Mouse (Mus musculus): ENCODE results near the gene Snx27. TPM values are rescaled to one million over a fixed set of nuclear protein-coding genes. Genes with fewer than 3 reads are reported as not detected.

The Snx27 gene
- polyA plus RNA-seq, 1 experiment: 17.4 TPM

GRCm38 (mm10) chr3:94621740-94622507, 39.4 kb upstream of the Snx27 start:
- TF ChIP-seq USF1 (IDR thresholded peaks at IDR 0.05; ENCODE audit: low read depth) (no peak), MYOG (IDR thresholded peaks at IDR 0.05; ENCODE audit: control insufficient read depth in 1 of 3, insufficient read depth in 1 of 3, insufficient read length in 2 of 3, low read depth in 2 of 3) (no peak), CEBPB (IDR thresholded peaks at IDR 0.05; ENCODE audit: insufficient read depth, poor library complexity, severe bottlenecking) (no peak), MAX (IDR thresholded peaks at IDR 0.05; ENCODE audit: low read depth) (no peak), POLR2AphosphoS2 (IDR thresholded peaks at IDR 0.05; ENCODE audit: insufficient read length, low read depth) (no peak), TCF3 (IDR thresholded peaks at IDR 0.05; ENCODE audit: insufficient read length, low read depth) (no peak), MYOD1 (IDR thresholded peaks at IDR 0.05; ENCODE audit: control insufficient read depth in 1 of 3, insufficient read length in 2 of 3, low read depth in 2 of 3) (no peak), TCF12 (IDR thresholded peaks at IDR 0.05; ENCODE audit: insufficient read depth, poor library complexity, severe bottlenecking) (no peak), POLR2A (IDR thresholded peaks at IDR 0.05; ENCODE audit: insufficient read length, low read depth) (no peak), E2F4 (IDR thresholded peaks at IDR 0.05; ENCODE audit: insufficient read depth) (no peak), REST (IDR thresholded peaks at IDR 0.05; ENCODE audit: insufficient read depth, insufficient read length) (no peak), SRF (IDR thresholded peaks at IDR 0.05; ENCODE audit: control insufficient read depth, insufficient read length, low read depth) (no peak)
- peak overlapping the region; percentile 8 for H3K4me2 ChIP-seq (ENCODE audit: low read depth)
- no peak overlapping the region for H3ac ChIP-seq (ENCODE audit: control insufficient read depth, insufficient read length)
- H3K79me2 ChIP-seq (ENCODE audit: control insufficient read depth, insufficient read depth): no peaks in the 10 kb centered on the region
- H3K4me3 ChIP-seq: no peak overlapping the region
- H3K36me3 ChIP-seq (ENCODE audit: control insufficient read depth, insufficient read depth): no peaks in the 10 kb centered on the region
- H3K27me3 ChIP-seq (ENCODE audit: control insufficient read depth, insufficient read depth, insufficient read length): no peaks in the 10 kb centered on the region

- Histone ChIP-seq H3K4me2 (ENCODE audit: low read depth) (no peak overlapping the region), H3ac (ENCODE audit: control insufficient read depth, insufficient read length) (no peak overlapping the region), H3K79me2 (ENCODE audit: control insufficient read depth, insufficient read depth) (no peaks in the 10 kb centered on the region), H3K27me3 (ENCODE audit: control insufficient read depth, insufficient read depth, insufficient read length) (no peaks in the 10 kb centered on the region), H3K36me3 (ENCODE audit: control insufficient read depth, insufficient read depth) (no peaks in the 10 kb centered on the region), H3K4me3 (no peak overlapping the region)
- TF ChIP-seq MYOG (IDR thresholded peaks at IDR 0.05; ENCODE audit: control insufficient read depth in 1 of 3, insufficient read depth in 1 of 3, insufficient read length in 2 of 3, low read depth in 2 of 3) (no peak), CEBPB (IDR thresholded peaks at IDR 0.05; ENCODE audit: insufficient read depth, poor library complexity, severe bottlenecking) (no peak), USF1 (IDR thresholded peaks at IDR 0.05; ENCODE audit: low read depth) (no peak), POLR2A (IDR thresholded peaks at IDR 0.05; ENCODE audit: insufficient read length, low read depth) (no peak), TCF3 (IDR thresholded peaks at IDR 0.05; ENCODE audit: insufficient read length, low read depth) (no peak), MAX (IDR thresholded peaks at IDR 0.05; ENCODE audit: low read depth) (no peak)
Observed at GRCm38 (mm10) chr3:94616717-94617116, 34.2 kb upstream of the Snx27 start.

DNA sequence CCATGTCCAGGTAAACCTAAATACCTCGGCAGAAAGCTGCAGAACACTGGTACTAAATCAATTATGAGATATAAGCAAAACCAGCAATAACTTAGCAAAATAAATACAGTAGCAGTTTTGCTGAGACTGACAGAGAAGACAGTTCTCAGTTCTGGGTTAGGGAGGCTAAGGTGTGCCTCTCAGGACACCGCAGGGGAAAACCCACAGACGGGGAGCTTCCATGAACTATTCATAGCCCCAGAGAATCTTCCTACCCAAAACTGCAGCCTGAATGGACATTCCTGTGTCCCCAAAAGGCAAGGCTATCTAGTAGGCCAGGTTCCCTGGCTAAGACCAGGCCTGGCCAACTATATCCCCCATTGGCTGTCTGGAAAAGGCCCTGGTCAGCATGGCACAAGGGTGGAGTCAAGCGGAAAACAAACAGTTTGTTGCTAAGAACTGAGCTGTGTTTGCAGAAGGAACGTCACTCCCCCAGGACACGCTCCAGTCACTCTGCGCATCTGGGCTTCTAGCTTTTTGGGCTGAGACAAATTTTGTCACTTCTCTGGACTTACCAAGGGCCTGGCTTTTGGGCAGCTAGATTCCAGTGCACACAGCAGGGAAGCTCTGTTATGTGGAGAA, 30.9 kb upstream of the Snx27 start:
- Histone ChIP-seq H3K27me3 (ENCODE audit: control insufficient read depth, insufficient read depth, insufficient read length) (no peaks in the 10 kb centered on the region), H3K4me3 (no peak overlapping the region), H3K79me2 (ENCODE audit: control insufficient read depth, insufficient read depth) (no peaks in the 10 kb centered on the region), H3ac (ENCODE audit: control insufficient read depth, insufficient read length) (no peak overlapping the region), H3K36me3 (ENCODE audit: control insufficient read depth, insufficient read depth) (no peaks in the 10 kb centered on the region), H3K4me2 (ENCODE audit: low read depth) (no peak overlapping the region)
- TF ChIP-seq SRF (IDR thresholded peaks at IDR 0.05; ENCODE audit: control insufficient read depth, insufficient read length, low read depth) (no peak), MYOG (IDR thresholded peaks at IDR 0.05; ENCODE audit: control insufficient read depth in 1 of 3, insufficient read depth in 1 of 3, insufficient read length in 2 of 3, low read depth in 2 of 3) (no peak), POLR2AphosphoS2 (IDR thresholded peaks at IDR 0.05; ENCODE audit: insufficient read length, low read depth) (no peak), USF1 (IDR thresholded peaks at IDR 0.05; ENCODE audit: low read depth) (no peak), TCF12 (IDR thresholded peaks at IDR 0.05; ENCODE audit: insufficient read depth, poor library complexity, severe bottlenecking) (no peak), REST (IDR thresholded peaks at IDR 0.05; ENCODE audit: insufficient read depth, insufficient read length) (no peak), POLR2A (IDR thresholded peaks at IDR 0.05; ENCODE audit: insufficient read length, low read depth) (no peak), MAX (IDR thresholded peaks at IDR 0.05; ENCODE audit: low read depth) (no peak), MYOD1 (IDR thresholded peaks at IDR 0.05; ENCODE audit: control insufficient read depth in 1 of 3, insufficient read length in 2 of 3, low read depth in 2 of 3) (no peak), CEBPB (IDR thresholded peaks at IDR 0.05; ENCODE audit: insufficient read depth, poor library complexity, severe bottlenecking) (no peak), TCF3 (IDR thresholded peaks at IDR 0.05; ENCODE audit: insufficient read length, low read depth) (no peak)

- Histone ChIP-seq H3ac (ENCODE audit: control insufficient read depth, insufficient read length) (no peak overlapping the region), H3K36me3 (ENCODE audit: control insufficient read depth, insufficient read depth) (no peaks in the 10 kb centered on the region), H3K4me3 (no peak overlapping the region), H3K79me2 (ENCODE audit: control insufficient read depth, insufficient read depth) (no peaks in the 10 kb centered on the region), H3K4me2 (ENCODE audit: low read depth) (no peak overlapping the region), H3K27me3 (ENCODE audit: control insufficient read depth, insufficient read depth, insufficient read length) (no peaks in the 10 kb centered on the region)
- no peak for TF ChIP-seq MYOD1 (IDR thresholded peaks at IDR 0.05; ENCODE audit: control insufficient read depth in 1 of 3, insufficient read length in 2 of 3, low read depth in 2 of 3)
- TF ChIP-seq SRF (IDR thresholded peaks at IDR 0.05; ENCODE audit: control insufficient read depth, insufficient read length, low read depth): no peak
- no peak for TF ChIP-seq MYOG (IDR thresholded peaks at IDR 0.05; ENCODE audit: control insufficient read depth in 1 of 3, insufficient read depth in 1 of 3, insufficient read length in 2 of 3, low read depth in 2 of 3)
- no peak for TF ChIP-seq E2F4 (IDR thresholded peaks at IDR 0.05; ENCODE audit: insufficient read depth)
- no peak for TF ChIP-seq TCF12 (IDR thresholded peaks at IDR 0.05; ENCODE audit: insufficient read depth, poor library complexity, severe bottlenecking)
- TF ChIP-seq TCF3 (IDR thresholded peaks at IDR 0.05; ENCODE audit: insufficient read length, low read depth): no peak
- TF ChIP-seq CEBPB (IDR thresholded peaks at IDR 0.05; ENCODE audit: insufficient read depth, poor library complexity, severe bottlenecking): no peak
- no peak for TF ChIP-seq POLR2A (IDR thresholded peaks at IDR 0.05; ENCODE audit: insufficient read length, low read depth)
- no peak for TF ChIP-seq REST (IDR thresholded peaks at IDR 0.05; ENCODE audit: insufficient read depth, insufficient read length)
- no peak for TF ChIP-seq POLR2AphosphoS2 (IDR thresholded peaks at IDR 0.05; ENCODE audit: insufficient read length, low read depth)
- no peak for TF ChIP-seq USF1 (IDR thresholded peaks at IDR 0.05; ENCODE audit: low read depth)
- no peak for TF ChIP-seq MAX (IDR thresholded peaks at IDR 0.05; ENCODE audit: low read depth)
Observed at GRCm38 (mm10) chr3:94612274-94612673, 29.8 kb upstream of the Snx27 start.
